Mouse (Mus musculus) liver, adult 2 months (tissue): ENCODE measurements around the gene Pcdh15. TPM values are rescaled to one million over a fixed set of nuclear protein-coding genes. Genes with fewer than 3 reads are reported as not detected.

Source experiments
- DNase-seq: peaks from one replicate; pipeline ENCODE4 v3.0.0-alpha.2; 2011; ENCODE audit warnings: low read depth, low spot score; ENCODE audit errors: extremely low read depth
- H3K27ac ChIP-seq: fragments of 200-500 bp; replicated peaks from 2 replicates; pipeline ENCODE4 v1.5.1; 2012; ENCODE audit warnings: low read depth, mild to moderate bottlenecking, control low read depth, inconsistent platforms, low read length; ENCODE audit not compliant: insufficient read depth
- H3K27me3 ChIP-seq: fragments of 200-500 bp; 2 replicates; pipeline ENCODE4 v1.6.1; 2012; ENCODE audit warnings: mild to moderate bottlenecking, moderate library complexity, low read length, inconsistent platforms; ENCODE audit not compliant: control insufficient read depth, insufficient read depth
- H3K36me3 ChIP-seq: fragments of 200-500 bp; 2 replicates; pipeline ENCODE4 v1.6.1; 2012; ENCODE audit warnings: low read length, inconsistent platforms; ENCODE audit not compliant: control insufficient read depth, insufficient read depth
- H3K4me1 ChIP-seq: fragments of 200-500 bp; 2 replicates; pipeline ENCODE4 v1.6.1; 2011; ENCODE audit warnings: low read length; ENCODE audit not compliant: control insufficient read depth, insufficient read depth
- H3K4me3 ChIP-seq: fragments of 200-500 bp; 2 replicates; pipeline ENCODE4 v1.5.1; 2011; ENCODE audit warnings: low read depth, mild to moderate bottlenecking, control low read depth, low read length, moderate library complexity; ENCODE audit not compliant: insufficient read depth
- H3K79me2 ChIP-seq: fragments of 200-500 bp; 2 replicates; pipeline ENCODE4 v1.6.1; 2012; ENCODE audit warnings: inconsistent platforms, mild to moderate bottlenecking, low read length, moderate library complexity; ENCODE audit not compliant: control insufficient read depth, insufficient read depth
- H3K9ac ChIP-seq: fragments of 200-500 bp; 2 replicates; pipeline ENCODE4 v1.6.1; 2012; ENCODE audit warnings: low read depth, mild to moderate bottlenecking, control low read depth, inconsistent platforms, low read length
- CTCF ChIP-seq: fragments of 200-500 bp; IDR thresholded peaks from 2 replicates; pipeline ENCODE4 v1.5.1; 2011; ENCODE audit warnings: low read depth, low read length, control low read depth
- POLR2A ChIP-seq: fragments of 200-500 bp; IDR thresholded peaks from 2 replicates; pipeline ENCODE4 v1.6.1; 2011; ENCODE audit warnings: low read length, control low read depth; ENCODE audit not compliant: insufficient read depth; ENCODE audit errors: extremely low read depth
- WGBS: fragments of 180-500 bp; shearing (Covaris S2); methylation state at CpG from one replicate; pipeline ENCODE4 v1.1.7; 2018; 5-methylcytosine and 5-hydroxymethylcytosine counted together
- polyA plus RNA-seq: library from polyadenylated mRNA; depleted of rRNA; stranded (reverse); fragments of >200 nt; gene quantifications from 2 replicates; pipeline ENCODE4 v1.2.3, GENCODE M21; 2012
- total RNA-seq: library from RNA; depleted of rRNA; stranded (reverse); fragments of >200 nt; gene quantifications from 2 replicates; pipeline ENCODE4 v1.2.3, GENCODE M21; 2014

Pcdh15 gene
- total and polyA plus RNA-seq, 2 experiments: 0.04 to 0.09 TPM

GRCm38 (mm10) chr10:73753876-73754275, 654.7 kb downstream of the Pcdh15 start:
- no peak for DNase-seq
- Histone ChIP-seq H3K27ac (no peak overlapping the region), H3K79me2 (no peaks in the 10 kb centered on the region), H3K27me3 (no peaks in the 10 kb centered on the region), H3K36me3 (no peaks in the 10 kb centered on the region), H3K9ac (no peak overlapping the region), H3K4me3 (no peak overlapping the region), H3K4me1 (no peaks in the 10 kb centered on the region)
- 33% methylated on average over 3 of the region's 3 CpGs for WGBS
- TF ChIP-seq CTCF: no peak
- TF ChIP-seq POLR2A: no peak

- 45% methylated on average over 4 of the region's 4 CpGs for WGBS
- no peaks in the 10 kb centered on the region for H3K36me3 ChIP-seq
- H3K27me3 ChIP-seq: no peaks in the 10 kb centered on the region
- no peak overlapping the region for H3K27ac ChIP-seq
- H3K9ac ChIP-seq: no peak overlapping the region
- no peaks in the 10 kb centered on the region for H3K79me2 ChIP-seq
- DNase-seq: no peak
- no peak overlapping the region for H3K4me3 ChIP-seq
- TF ChIP-seq CTCF: no peak
- no peak for TF ChIP-seq POLR2A
- no peaks in the 10 kb centered on the region for H3K4me1 ChIP-seq
Observed at GRCm38 (mm10) chr10:73782945-73783344, 683.8 kb downstream of the Pcdh15 start.

- Histone ChIP-seq H3K27ac (no peak overlapping the region), H3K4me3 (no peak overlapping the region), H3K4me1 (no peaks in the 10 kb centered on the region), H3K79me2 (no peaks in the 10 kb centered on the region), H3K27me3 (no peaks in the 10 kb centered on the region), H3K9ac (no peak overlapping the region), H3K36me3 (no peaks in the 10 kb centered on the region)
- TF ChIP-seq CTCF: no peak
- TF ChIP-seq POLR2A: no peak
- 75% methylated on average over 3 of the region's 3 CpGs for WGBS
- no peak for DNase-seq
Observed at GRCm38 (mm10) chr10:73788163-73788562, 689.0 kb downstream of the Pcdh15 start.

- Histone ChIP-seq H3K4me3 (no peak overlapping the region), H3K27me3 (no peaks in the 10 kb centered on the region), H3K9ac (no peak overlapping the region), H3K4me1 (no peaks in the 10 kb centered on the region), H3K79me2 (no peaks in the 10 kb centered on the region), H3K27ac (no peak overlapping the region), H3K36me3 (no peaks in the 10 kb centered on the region)
- TF ChIP-seq POLR2A: no peak
- TF ChIP-seq CTCF: no peak
- 77% methylated on average over 4 of the region's 4 CpGs for WGBS
- no peak for DNase-seq
Observed at GRCm38 (mm10) chr10:73805069-73805468, 705.9 kb downstream of the Pcdh15 start.

GRCm38 (mm10) chr10:73812311-73812710, 713.2 kb downstream of the Pcdh15 start:
- Histone ChIP-seq H3K9ac (no peak overlapping the region), H3K4me1 (no peaks in the 10 kb centered on the region), H3K27ac (no peak overlapping the region), H3K79me2 (no peaks in the 10 kb centered on the region), H3K27me3 (no peaks in the 10 kb centered on the region), H3K36me3 (no peaks in the 10 kb centered on the region), H3K4me3 (no peak overlapping the region)
- no peak for DNase-seq
- 64% methylated on average over 8 of the region's 8 CpGs for WGBS
- no peak for TF ChIP-seq CTCF
- no peak for TF ChIP-seq POLR2A

DNA sequence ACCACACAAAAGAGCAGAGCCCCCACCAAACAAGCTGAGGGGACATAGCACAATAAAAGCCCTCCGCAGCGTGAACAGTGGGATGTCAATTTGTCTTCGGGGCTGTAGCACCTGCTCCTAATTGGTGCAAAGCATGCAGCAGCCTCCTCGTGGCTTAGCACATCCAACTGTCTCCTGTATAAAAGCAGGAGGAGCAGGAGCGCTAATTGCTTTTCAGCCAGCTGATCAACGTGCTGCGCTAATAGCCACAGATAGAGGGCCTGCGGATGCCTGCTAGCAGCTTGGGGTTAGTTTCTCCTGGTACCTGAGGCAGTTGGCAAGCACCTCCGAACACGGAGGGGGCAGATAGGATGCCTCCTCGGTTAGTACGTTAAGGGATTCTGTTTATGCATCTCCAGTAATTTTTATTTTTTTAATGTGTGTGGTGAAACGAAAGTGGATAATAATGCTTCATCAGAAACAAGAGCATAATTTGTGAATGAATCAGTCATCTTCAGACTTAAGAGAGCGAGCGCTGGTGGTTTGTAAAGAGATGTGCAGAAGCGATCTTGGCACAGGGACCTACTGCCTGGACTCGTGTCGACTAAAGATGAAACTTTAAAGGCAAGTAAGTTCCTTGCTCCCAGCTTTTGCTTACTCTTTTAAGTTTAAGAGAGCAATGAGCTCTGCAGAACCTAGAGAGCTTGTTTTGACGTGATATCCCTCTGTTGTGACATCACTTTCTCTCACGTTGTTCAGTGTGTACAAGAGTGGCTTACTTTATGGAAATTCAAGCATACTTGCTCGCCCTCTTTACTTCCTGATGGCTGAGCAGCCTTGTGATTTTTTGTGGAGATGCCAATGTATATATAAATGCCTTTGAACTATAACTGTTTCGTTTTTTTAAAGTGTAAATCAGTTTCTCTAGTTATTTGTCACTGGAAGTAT, 722.8 kb downstream of the Pcdh15 start:
- no peak overlapping the region for H3K27ac ChIP-seq

More for the DNA sequence above, 722.8 kb downstream of the Pcdh15 start:
- Histone ChIP-seq H3K36me3 (no peaks in the 10 kb centered on the region), H3K9ac (no peak overlapping the region), H3K79me2 (no peaks in the 10 kb centered on the region), H3K4me3 (no peak overlapping the region), H3K27me3 (no peaks in the 10 kb centered on the region), H3K4me1 (no peaks in the 10 kb centered on the region)
- TF ChIP-seq POLR2A: no peak
- no peak for DNase-seq
- WGBS: 44% methylated on average over 22 of the region's 22 CpGs
